Mouse (Mus musculus) thymus, adult 2 months (tissue): Measurements from ENCODE around the gene Nop9.

Source experiments
- CTCF ChIP-seq: fragments of 200-500 bp; IDR thresholded peaks from 2 replicates; pipeline ENCODE4 v1.5.1; 2012; ENCODE audit warnings: mild to moderate bottlenecking, control low read depth, low read length, moderate library complexity, borderline replicate concordance; ENCODE audit not compliant: control insufficient read depth, poor library complexity, insufficient read depth; ENCODE audit errors: extremely low read depth
- POLR2A ChIP-seq: fragments of 200-500 bp; IDR thresholded peaks from 2 replicates; pipeline ENCODE4 v1.6.1; 2012; ENCODE audit warnings: mild to moderate bottlenecking, low read length, control low read depth, moderate library complexity; ENCODE audit not compliant: control insufficient read depth, poor library complexity, insufficient read depth; ENCODE audit errors: extremely low read depth

DNA sequence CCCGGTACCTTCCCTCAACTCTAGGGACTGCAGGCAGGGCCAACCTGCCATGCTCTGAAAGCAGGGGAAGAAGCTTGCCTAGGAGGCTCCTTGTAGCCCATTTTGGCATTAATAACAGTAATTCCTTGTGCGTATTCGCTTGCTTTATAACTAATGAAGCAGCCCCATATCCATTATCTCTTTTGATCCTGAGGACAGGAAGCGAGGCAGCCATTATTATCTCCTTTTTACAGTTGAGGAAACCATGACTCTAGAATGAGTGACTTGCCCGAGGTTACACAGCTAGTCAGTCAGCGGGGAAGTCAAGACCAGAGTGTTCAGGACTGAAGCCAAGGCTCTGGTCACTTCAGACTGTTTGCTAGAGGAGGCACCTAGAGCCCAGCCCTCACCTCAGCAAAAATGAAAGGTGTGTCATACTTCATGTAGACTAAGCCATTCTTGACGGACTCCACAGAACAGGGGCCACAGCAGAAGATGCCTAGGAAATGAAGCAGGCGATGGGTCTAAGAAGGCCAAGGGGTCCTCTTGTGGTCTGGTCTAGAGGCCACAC, 39.4 kb upstream of the Nop9 start:
- TF ChIP-seq POLR2A (no peak), CTCF (no peak)
